Mouse (Mus musculus) embryonic fibroblast, embryonic 13.5 days (primary cell): Measurements from ENCODE around the gene Slc7a11.

Experiments
- CTCF ChIP-seq: IDR thresholded peaks from 2 replicates; pipeline ENCODE4 v1.5.1; 2011; ENCODE audit warnings: mild to moderate bottlenecking, control low read depth, low read length, moderate library complexity, borderline replicate concordance; ENCODE audit not compliant: insufficient read depth
- POLR2A ChIP-seq: IDR thresholded peaks from 2 replicates; pipeline ENCODE4 v1.6.1; 2011; ENCODE audit warnings: low read depth, mild to moderate bottlenecking, control low read depth, low read length, moderate library complexity

GRCm38 (mm10) chr3:50491678-50492077 lies 48.3 kb upstream of the Slc7a11 start:
- TF ChIP-seq CTCF (no peak), POLR2A (no peak)
